Mouse (Mus musculus) neural tube, embryonic 12.5 days (tissue): ENCODE measurements at regions not wholly inside any gene's neighbourhood (a gene's known extent, or its start where the extent isn't known, plus 50 kb on each side); places are given as distances from the start of the nearest gene placed in this dataset.

Experiments
- ATAC-seq: fragments of 200-750 bp; cut with Nextera tagmentation; 2 replicates; pipeline ENCODE4 v1.8.0; 2017; ENCODE audit warnings: low read depth, mild to moderate bottlenecking, moderate TSS enrichment, moderate library complexity; ENCODE audit not compliant: low FRiP score
- H3K27ac ChIP-seq: fragments of 300-500 bp; sonication (generic); 2 replicates; pipeline ENCODE4 v1.5.1; 2016
- H3K27me3 ChIP-seq: fragments of 300-500 bp; sonication (generic); replicated peaks from 2 replicates; pipeline ENCODE4 v1.6.1; 2016; ENCODE audit warnings: mild to moderate bottlenecking
- H3K36me3 ChIP-seq: fragments of 300-500 bp; sonication (generic); 2 replicates; pipeline ENCODE4 v1.6.1; 2016; ENCODE audit warnings: mild to moderate bottlenecking
- H3K4me1 ChIP-seq: fragments of 300-500 bp; sonication (generic); 2 replicates; pipeline ENCODE4 v1.6.1; 2016
- H3K4me2 ChIP-seq: fragments of 300-500 bp; sonication (generic); replicated peaks from 2 replicates; pipeline ENCODE4 v1.6.1; 2016; ENCODE audit warnings: mild to moderate bottlenecking
- H3K4me3 ChIP-seq: fragments of 300-500 bp; sonication (generic); 2 replicates; pipeline ENCODE4 v1.5.1; 2016
- H3K9ac ChIP-seq: fragments of 300-500 bp; sonication (generic); 2 replicates; pipeline ENCODE4 v1.6.1; 2016; ENCODE audit warnings: mild to moderate bottlenecking
- H3K9me3 ChIP-seq: fragments of 300-500 bp; sonication (generic); 2 replicates; pipeline ENCODE4 v1.6.1; 2016; ENCODE audit warnings: mild to moderate bottlenecking
- WGBS: fragments of 180-500 bp; shearing (Covaris S2); methylation state at CpG from one replicate; pipeline ENCODE4 v1.1.7; 2016; 5-methylcytosine and 5-hydroxymethylcytosine counted together

DNA sequence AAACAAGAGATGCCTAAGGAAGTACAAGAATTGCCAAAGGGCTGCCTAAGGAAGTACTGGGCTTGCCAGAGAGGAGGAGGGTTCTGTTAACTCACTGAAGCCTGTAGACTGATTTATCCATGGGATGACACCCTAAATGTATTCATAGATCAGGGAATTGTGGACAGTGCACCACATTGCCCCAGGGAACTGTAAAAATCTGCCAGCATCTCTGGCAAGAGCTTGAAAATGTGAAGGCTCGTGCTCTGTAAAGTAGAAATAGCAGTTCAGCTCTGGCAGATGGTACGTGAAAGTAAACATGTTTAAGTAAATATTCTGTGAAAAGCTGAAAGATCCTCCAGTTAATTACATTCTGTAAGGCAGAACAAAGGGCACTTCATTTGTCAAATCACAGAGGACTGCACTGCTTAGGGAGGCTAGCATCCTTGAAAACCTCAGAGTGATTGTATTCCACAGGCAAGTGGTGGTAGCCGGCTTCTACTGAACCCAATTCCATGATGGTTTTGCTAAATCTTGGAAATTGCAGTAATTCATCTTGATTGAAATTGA is 445.9 kb upstream of the Grin3a start:
- H3K9me3 ChIP-seq = no peaks in the 10 kb centered on the region
- no peak for ATAC-seq
- no peak overlapping the region for H3K4me3 ChIP-seq
- H3K27me3 ChIP-seq = no peaks in the 10 kb centered on the region
- H3K9ac ChIP-seq = no peak overlapping the region
- 54% methylated on average over 3 of the region's 3 CpGs for WGBS
- no peaks in the 10 kb centered on the region for H3K36me3 ChIP-seq
- H3K4me1 ChIP-seq = no peaks in the 10 kb centered on the region
- H3K27ac ChIP-seq = no peak overlapping the region
- no peak overlapping the region for H3K4me2 ChIP-seq

DNA sequence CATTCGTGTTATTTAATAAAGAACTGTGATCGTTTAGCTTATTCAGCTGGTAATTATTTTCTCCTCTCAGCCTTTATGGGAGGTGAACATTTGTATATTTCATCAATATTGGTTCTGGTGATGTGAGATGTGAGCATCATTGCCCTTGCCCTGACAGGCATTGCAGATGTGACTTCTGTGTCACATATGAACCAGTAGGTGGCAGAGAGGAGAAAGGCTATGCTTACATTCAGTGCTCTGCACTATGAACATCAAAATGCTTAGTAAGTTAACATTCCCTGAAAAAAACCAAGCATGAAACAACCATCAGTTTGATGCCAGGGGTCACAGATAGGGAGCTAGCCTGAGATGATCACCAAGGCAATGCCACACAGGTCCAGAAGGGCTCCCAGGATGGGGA is 441.1 kb upstream of the Grin3a start:
- Histone ChIP-seq H3K36me3 (no peaks in the 10 kb centered on the region), H3K9ac (no peak overlapping the region), H3K27ac (no peak overlapping the region), H3K4me1 (no peaks in the 10 kb centered on the region), H3K27me3 (no peaks in the 10 kb centered on the region), H3K9me3 (no peaks in the 10 kb centered on the region), H3K4me3 (no peak overlapping the region), H3K4me2 (no peak overlapping the region)
- 77% methylated on average over 2 of the region's 2 CpGs for WGBS
- no peak for ATAC-seq

- no peaks in the 10 kb centered on the region for H3K9me3 ChIP-seq
- H3K27me3 ChIP-seq = no peaks in the 10 kb centered on the region
- no peaks in the 10 kb centered on the region for H3K4me1 ChIP-seq
- no peak overlapping the region for H3K27ac ChIP-seq
- 64% methylated on average over 2 of the region's 2 CpGs for WGBS
- no peak for ATAC-seq
- no peak overlapping the region for H3K9ac ChIP-seq
- no peaks in the 10 kb centered on the region for H3K36me3 ChIP-seq
- no peak overlapping the region for H3K4me3 ChIP-seq
- no peak overlapping the region for H3K4me2 ChIP-seq
Measured at GRCm38 (mm10) chr4:50259012-50259601, 413.6 kb upstream of the Grin3a start.

- H3K4me1 ChIP-seq = no peaks in the 10 kb centered on the region
- ATAC-seq = no peak
- WGBS = 78% methylated on average over 1 of the region's 1 CpGs
Measured at GRCm38 (mm10) chr4:50242042-50242441, 396.5 kb upstream of the Grin3a start.

GRCm38 (mm10) chr4:50240951-50241350 is 395.4 kb upstream of the Grin3a start:
- Histone ChIP-seq H3K4me3 (no peak overlapping the region), H3K9me3 (no peaks in the 10 kb centered on the region), H3K27ac (no peak overlapping the region), H3K27me3 (no peaks in the 10 kb centered on the region), H3K9ac (no peak overlapping the region), H3K4me1 (no peaks in the 10 kb centered on the region), H3K4me2 (no peak overlapping the region), H3K36me3 (no peaks in the 10 kb centered on the region)
- no peak for ATAC-seq
- 90% methylated on average over 2 of the region's 2 CpGs for WGBS

More at GRCm38 (mm10) chr4:50242042-50242441, 396.5 kb upstream of the Grin3a start:
- Histone ChIP-seq H3K27me3 (no peaks in the 10 kb centered on the region), H3K9me3 (no peaks in the 10 kb centered on the region), H3K36me3 (no peaks in the 10 kb centered on the region), H3K27ac (no peak overlapping the region), H3K9ac (no peak overlapping the region), H3K4me3 (no peak overlapping the region), H3K4me2 (no peak overlapping the region)

DNA sequence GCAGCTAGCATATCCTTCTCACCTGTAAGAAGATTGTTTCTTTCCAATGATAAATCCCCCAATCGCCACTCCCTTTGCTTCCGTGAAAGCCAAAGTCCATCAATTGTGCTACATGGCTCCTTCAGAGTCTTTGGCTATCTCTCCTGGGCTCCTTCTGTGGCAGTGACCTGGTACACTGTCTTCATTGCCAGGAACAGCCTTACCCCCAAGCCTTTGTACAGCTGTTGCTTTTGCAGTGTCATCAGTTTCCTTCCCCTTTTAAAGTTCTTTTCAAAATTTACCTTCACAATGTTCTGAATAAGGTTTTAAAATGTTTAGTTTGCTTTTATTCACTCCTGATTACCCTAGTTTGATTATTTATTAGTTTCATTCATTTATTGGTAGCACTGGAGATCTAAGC is 393.8 kb upstream of the Grin3a start:
- no peaks in the 10 kb centered on the region for H3K4me1 ChIP-seq
- no peaks in the 10 kb centered on the region for H3K27me3 ChIP-seq
- H3K4me3 ChIP-seq = no peak overlapping the region
- no peak overlapping the region for H3K27ac ChIP-seq
- H3K4me2 ChIP-seq = no peak overlapping the region
- H3K36me3 ChIP-seq = no peaks in the 10 kb centered on the region
- no peak for ATAC-seq
- H3K9me3 ChIP-seq = no peaks in the 10 kb centered on the region
- 91% methylated on average over 2 of the region's 2 CpGs for WGBS
- no peak overlapping the region for H3K9ac ChIP-seq

GRCm38 (mm10) chr4:50235476-50235875 is 389.9 kb upstream of the Grin3a start:
- Histone ChIP-seq H3K9me3 (no peaks in the 10 kb centered on the region), H3K36me3 (no peaks in the 10 kb centered on the region), H3K4me3 (no peak overlapping the region), H3K27ac (no peak overlapping the region), H3K4me2 (no peak overlapping the region), H3K9ac (no peak overlapping the region), H3K27me3 (no peaks in the 10 kb centered on the region), H3K4me1 (no peaks in the 10 kb centered on the region)
- ATAC-seq = no peak
- WGBS = 62% methylated on average over 3 of the region's 3 CpGs

- no peak overlapping the region for H3K9ac ChIP-seq
- 69% methylated on average over 3 of the region's 3 CpGs for WGBS
- H3K4me3 ChIP-seq = no peak overlapping the region
- ATAC-seq = no peak
- no peaks in the 10 kb centered on the region for H3K27me3 ChIP-seq
- H3K4me2 ChIP-seq = no peak overlapping the region
- no peaks in the 10 kb centered on the region for H3K4me1 ChIP-seq
- no peak overlapping the region for H3K27ac ChIP-seq
- H3K9me3 ChIP-seq = no peaks in the 10 kb centered on the region
- no peaks in the 10 kb centered on the region for H3K36me3 ChIP-seq
Measured at GRCm38 (mm10) chr4:50203348-50203747, 357.8 kb upstream of the Grin3a start.

DNA sequence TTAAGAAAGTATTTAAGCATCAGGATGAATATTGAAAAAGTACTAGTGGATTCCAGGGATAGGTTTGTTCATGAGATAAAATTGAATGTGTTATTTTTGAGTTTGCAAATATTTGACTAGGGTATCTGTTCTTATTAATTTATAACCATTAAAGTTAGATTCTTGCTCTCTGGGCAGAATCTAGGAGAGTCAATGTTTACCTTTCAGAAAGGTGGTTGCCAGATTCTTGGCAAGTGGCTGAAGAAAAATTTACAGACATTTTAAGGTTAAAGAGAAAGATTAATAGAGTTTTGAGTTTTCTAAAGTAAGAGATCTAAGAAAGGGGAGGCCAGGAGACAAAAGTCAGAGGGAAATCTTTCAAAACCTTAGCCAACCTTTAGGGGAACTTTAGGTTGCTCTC is 331.7 kb upstream of the Grin3a start:
- no peak overlapping the region for H3K27ac ChIP-seq
- no peak for ATAC-seq
- H3K27me3 ChIP-seq = no peaks in the 10 kb centered on the region
- H3K4me1 ChIP-seq = no peaks in the 10 kb centered on the region
- no peak overlapping the region for H3K9ac ChIP-seq
- no peaks in the 10 kb centered on the region for H3K9me3 ChIP-seq
- no peaks in the 10 kb centered on the region for H3K36me3 ChIP-seq
- H3K4me2 ChIP-seq = no peak overlapping the region
- H3K4me3 ChIP-seq = no peak overlapping the region

- WGBS = 89% methylated on average over 2 of the region's 2 CpGs
- H3K4me3 ChIP-seq = no peak overlapping the region
- no peaks in the 10 kb centered on the region for H3K27me3 ChIP-seq
- no peaks in the 10 kb centered on the region for H3K9me3 ChIP-seq
- H3K4me2 ChIP-seq = no peak overlapping the region
- ATAC-seq = no peak
- H3K36me3 ChIP-seq = no peaks in the 10 kb centered on the region
- H3K9ac ChIP-seq = no peak overlapping the region
- no peak overlapping the region for H3K27ac ChIP-seq
- no peaks in the 10 kb centered on the region for H3K4me1 ChIP-seq
Measured at GRCm38 (mm10) chr4:50176656-50177055, 331.1 kb upstream of the Grin3a start.

DNA sequence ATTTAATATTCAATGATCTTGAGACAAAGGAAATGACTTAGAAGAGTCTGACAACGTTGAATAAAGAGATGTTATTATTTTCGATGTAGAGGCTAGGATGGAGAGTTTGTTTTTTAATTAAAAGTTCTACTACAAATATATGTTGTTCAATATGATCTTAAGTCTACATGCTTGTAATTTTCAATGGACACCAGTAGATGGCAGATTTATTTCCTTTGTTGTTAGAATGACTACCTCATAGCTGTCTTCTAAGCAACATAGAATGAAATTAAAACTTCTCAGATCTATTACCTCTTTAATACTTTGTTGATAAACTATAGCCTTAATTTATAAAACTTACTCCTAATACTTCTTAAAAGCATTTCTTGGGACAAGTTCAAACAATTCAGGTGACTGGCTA is 315.3 kb upstream of the Grin3a start:
- 80% methylated on average over 2 of the region's 2 CpGs for WGBS
- Histone ChIP-seq H3K27ac (no peak overlapping the region), H3K9me3 (no peaks in the 10 kb centered on the region), H3K4me1 (no peaks in the 10 kb centered on the region), H3K4me3 (no peak overlapping the region), H3K4me2 (no peak overlapping the region), H3K9ac (no peak overlapping the region), H3K27me3 (no peaks in the 10 kb centered on the region), H3K36me3 (no peaks in the 10 kb centered on the region)
- ATAC-seq = no peak

- peak; percentile 81 for ATAC-seq
- no peak overlapping the region for H3K4me2 ChIP-seq
- no peak overlapping the region for H3K4me3 ChIP-seq
- H3K9me3 ChIP-seq = no peaks in the 10 kb centered on the region
- no peaks in the 10 kb centered on the region for H3K27me3 ChIP-seq
- H3K9ac ChIP-seq = no peak overlapping the region
- H3K36me3 ChIP-seq = no peaks in the 10 kb centered on the region
- H3K27ac ChIP-seq = no peak overlapping the region
- no peaks in the 10 kb centered on the region for H3K4me1 ChIP-seq
Measured at GRCm38 (mm10) chr4:50145926-50146325, 300.4 kb upstream of the Grin3a start.

DNA sequence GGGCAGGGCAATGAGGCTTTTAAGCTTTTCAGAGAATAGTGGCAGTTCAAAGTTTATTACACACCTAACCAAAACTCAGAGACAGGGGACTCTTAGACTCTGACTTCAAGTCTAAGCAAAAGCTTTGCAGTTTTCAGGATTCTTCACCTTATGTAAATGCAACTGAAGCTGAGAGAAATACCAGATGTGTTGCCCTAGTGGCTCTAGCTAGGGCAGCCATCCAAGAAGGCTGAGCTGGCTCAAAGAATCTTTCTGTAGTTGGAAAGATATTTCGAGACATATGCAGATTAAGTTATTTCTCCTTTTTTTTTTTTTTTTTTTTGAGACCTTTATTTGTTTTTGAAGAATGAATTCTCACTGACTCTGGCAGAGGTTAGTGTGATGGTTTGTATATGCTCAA is 284.7 kb upstream of the Grin3a start:
- no peaks in the 10 kb centered on the region for H3K9me3 ChIP-seq
- no peak overlapping the region for H3K4me3 ChIP-seq
- no peak overlapping the region for H3K27ac ChIP-seq
- no peak overlapping the region for H3K4me2 ChIP-seq
- no peaks in the 10 kb centered on the region for H3K36me3 ChIP-seq
- 78% methylated on average over 1 of the region's 1 CpGs for WGBS
- no peaks in the 10 kb centered on the region for H3K27me3 ChIP-seq
- no peak for ATAC-seq
- no peaks in the 10 kb centered on the region for H3K4me1 ChIP-seq
- no peak overlapping the region for H3K9ac ChIP-seq
